Mouse (Mus musculus) neural tube, embryonic 15.5 days (tissue): Measurements from ENCODE around the gene Fus. TPM values are rescaled to one million over a fixed set of nuclear protein-coding genes. Genes with fewer than 3 reads are reported as not detected.
"Not testable (repeated sequence)": the region's sequence is repeated elsewhere in the genome, so short reads cannot be mapped to it uniquely, and the experiment has no call there.

Source experiments
- ATAC-seq: fragments of 200-750 bp; cut with Nextera tagmentation; 2 replicates; pipeline ENCODE4 v1.8.0; 2017; ENCODE audit warnings: mild to moderate bottlenecking, moderate TSS enrichment, moderate library complexity; ENCODE audit not compliant: low FRiP score
- H3K27ac ChIP-seq: fragments of 300-500 bp; sonication (generic); replicated peaks from 2 replicates; pipeline ENCODE4 v1.5.1; 2015; ENCODE audit warnings: mild to moderate bottlenecking, inconsistent platforms
- H3K27me3 ChIP-seq: fragments of 300-500 bp; sonication (generic); replicated peaks from 2 replicates; pipeline ENCODE4 v1.6.1; 2015; ENCODE audit warnings: inconsistent platforms
- H3K36me3 ChIP-seq: fragments of 300-500 bp; sonication (generic); 2 replicates; pipeline ENCODE4 v1.6.1; 2015; ENCODE audit warnings: inconsistent platforms
- H3K4me1 ChIP-seq: fragments of 300-500 bp; sonication (generic); 2 replicates; pipeline ENCODE4 v1.6.1; 2015; ENCODE audit warnings: inconsistent platforms
- H3K4me2 ChIP-seq: fragments of 300-500 bp; sonication (generic); 2 replicates; pipeline ENCODE4 v1.6.1; 2015; ENCODE audit warnings: inconsistent platforms, mild to moderate bottlenecking, moderate library complexity
- H3K4me3 ChIP-seq: fragments of 300-500 bp; sonication (generic); replicated peaks from 2 replicates; pipeline ENCODE4 v1.5.1; 2015; ENCODE audit warnings: mild to moderate bottlenecking, inconsistent platforms
- H3K9ac ChIP-seq: fragments of 300-500 bp; sonication (generic); replicated peaks from 2 replicates; pipeline ENCODE4 v1.6.1; 2015; ENCODE audit warnings: mild to moderate bottlenecking, inconsistent platforms
- H3K9me3 ChIP-seq: fragments of 300-500 bp; sonication (generic); replicated peaks from 2 replicates; pipeline ENCODE4 v1.6.1; 2016; ENCODE audit warnings: inconsistent platforms
- WGBS: fragments of 180-500 bp; shearing (Covaris S2); methylation state at CpG from one replicate; pipeline ENCODE4 v1.1.7; 2015; ENCODE audit warnings: mixed read lengths; 5-methylcytosine and 5-hydroxymethylcytosine counted together
- polyA plus RNA-seq: library from polyadenylated mRNA; unstranded; fragments of >200 nt; fragmentation: Nextera tagmentation; extraction: Ambion mirVana; gene quantifications from 2 replicates; pipeline ENCODE4 v1.2.1, GENCODE M21; 2015

Fus gene
- polyA plus RNA-seq, 1 experiment from 2014 or later, result 357 TPM

DNA sequence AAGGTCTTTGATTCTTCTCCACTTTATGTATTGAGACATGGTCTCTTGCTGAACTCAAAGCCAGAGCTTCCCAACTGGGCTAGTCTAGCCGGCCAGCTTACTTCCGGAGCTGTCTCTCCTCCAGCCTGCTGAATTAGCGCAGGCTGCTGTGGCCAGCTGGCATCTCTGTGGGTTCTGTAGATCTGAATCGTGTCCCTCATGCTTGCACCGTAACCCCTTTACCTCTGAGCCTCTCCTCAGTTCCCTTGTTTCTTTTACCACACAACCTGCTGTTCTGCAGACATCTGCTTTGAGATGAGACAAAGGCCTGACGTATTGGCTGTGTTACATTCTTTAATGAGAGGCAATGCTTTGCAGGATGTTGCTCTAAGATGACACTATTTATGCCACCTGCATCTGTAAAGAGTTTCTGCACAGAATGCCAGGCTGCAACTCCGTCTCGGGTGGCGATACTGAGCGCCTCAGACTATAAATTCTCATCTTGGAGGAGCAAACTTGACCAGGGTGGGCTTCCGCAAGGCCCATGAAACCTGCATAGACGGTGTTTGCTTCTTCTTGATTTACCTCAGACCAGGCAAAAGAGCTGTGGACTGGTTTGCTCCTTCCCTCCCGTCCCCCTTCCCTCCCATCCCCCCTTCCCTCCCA, 45.0 kb downstream of the Fus start:
- no peaks in the 10 kb centered on the region for H3K9me3 ChIP-seq
- no peak overlapping the region for H3K4me2 ChIP-seq
- no peak overlapping the region for H3K4me3 ChIP-seq
- H3K27ac ChIP-seq, result no peak overlapping the region
- H3K36me3 ChIP-seq, result no peaks in the 10 kb centered on the region
- no peak overlapping the region for H3K9ac ChIP-seq
- ATAC-seq, result no peak
- no peaks in the 10 kb centered on the region; the same call in 1 of the 2 replicates for H3K27me3 ChIP-seq
- 63% methylated on average over 13 of the region's 13 CpGs for WGBS
- H3K4me1 ChIP-seq, result no peaks in the 10 kb centered on the region

DNA sequence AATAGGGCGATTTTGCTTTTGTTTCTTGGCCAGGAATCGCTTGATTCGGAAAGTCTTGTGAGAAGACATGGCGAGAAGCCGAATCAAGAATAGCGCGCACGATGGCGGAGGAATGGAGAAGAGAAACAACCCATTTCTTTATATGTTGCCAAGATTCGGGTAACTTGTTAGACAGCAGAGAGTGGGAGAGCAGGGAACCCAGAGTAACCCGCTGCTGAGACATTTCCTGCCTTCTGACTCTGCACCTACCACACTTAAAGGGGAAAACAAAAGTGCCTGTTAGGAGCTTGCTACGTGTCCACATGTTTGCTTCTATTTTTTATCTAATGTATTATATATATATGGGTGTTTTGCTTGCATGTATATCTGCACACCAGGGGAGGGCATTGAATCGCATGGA, 45.9 kb downstream of the Fus start:
- Histone ChIP-seq H3K4me1 (no peaks in the 10 kb centered on the region), H3K27ac (no peak overlapping the region), H3K9me3 (no peaks in the 10 kb centered on the region), H3K4me2 (no peak overlapping the region), H3K27me3 (no peaks in the 10 kb centered on the region; the same call in 1 of the 2 replicates), H3K4me3 (no peak overlapping the region), H3K9ac (no peak overlapping the region), H3K36me3 (no peaks in the 10 kb centered on the region)
- 92% methylated on average over 13 of the region's 13 CpGs for WGBS
- no peak for ATAC-seq

DNA sequence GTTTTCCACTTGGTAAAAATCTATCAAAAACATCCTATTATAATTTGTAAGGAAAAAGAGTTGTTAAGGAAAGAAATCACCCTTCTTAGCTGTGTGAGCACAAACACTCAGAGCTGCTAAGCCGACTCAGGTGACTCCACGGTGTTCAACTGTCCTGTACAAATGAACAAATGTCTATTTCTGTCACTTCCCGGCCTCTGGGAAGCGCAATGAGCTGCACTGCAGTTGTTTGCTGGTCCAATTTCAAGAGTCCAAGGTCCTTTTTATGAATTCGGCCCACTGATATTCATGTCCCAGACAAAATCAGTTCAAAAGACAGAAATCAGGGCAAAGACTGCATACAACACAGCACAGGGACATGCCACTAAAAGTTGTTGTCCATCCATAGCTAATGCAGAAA, 48.9 kb downstream of the Fus start:
- not testable (repeated sequence) for H3K4me3 ChIP-seq, H3K4me2 ChIP-seq, H3K27ac ChIP-seq, H3K9ac ChIP-seq, ATAC-seq, H3K27me3 ChIP-seq, H3K36me3 ChIP-seq, H3K9me3 ChIP-seq, H3K4me1 ChIP-seq
- 87% methylated on average over 5 of the region's 5 CpGs for WGBS

DNA sequence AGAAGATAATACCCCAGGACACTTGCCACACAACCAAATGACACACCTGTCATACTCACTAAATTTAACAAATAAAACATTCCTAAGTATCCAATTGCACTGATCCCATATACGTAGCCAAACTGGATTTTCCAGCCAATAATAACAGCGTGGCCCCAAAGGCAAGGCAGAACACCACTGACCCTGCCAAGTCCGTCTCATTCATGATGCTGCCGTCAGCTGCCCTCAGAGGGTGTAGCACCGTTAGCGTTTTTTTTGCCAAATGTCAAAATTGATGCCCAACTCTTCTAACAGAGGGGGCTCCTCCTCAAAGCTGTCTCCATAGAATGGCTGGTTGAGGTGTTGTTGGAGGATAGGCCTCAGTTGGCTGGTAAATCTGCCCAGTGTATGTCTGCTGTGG, 49.4 kb downstream of the Fus start:
- Histone ChIP-seq H3K27ac (no peak overlapping the region), H3K9me3 (no peaks in the 10 kb centered on the region), H3K27me3 (no peaks in the 10 kb centered on the region), H3K4me2 (no peak overlapping the region), H3K4me3 (no peak overlapping the region), H3K4me1 (no peaks in the 10 kb centered on the region), H3K9ac (no peak overlapping the region), H3K36me3 (no peaks in the 10 kb centered on the region)
- 90% methylated on average over 6 of the region's 6 CpGs for WGBS
- ATAC-seq, result no peak

DNA sequence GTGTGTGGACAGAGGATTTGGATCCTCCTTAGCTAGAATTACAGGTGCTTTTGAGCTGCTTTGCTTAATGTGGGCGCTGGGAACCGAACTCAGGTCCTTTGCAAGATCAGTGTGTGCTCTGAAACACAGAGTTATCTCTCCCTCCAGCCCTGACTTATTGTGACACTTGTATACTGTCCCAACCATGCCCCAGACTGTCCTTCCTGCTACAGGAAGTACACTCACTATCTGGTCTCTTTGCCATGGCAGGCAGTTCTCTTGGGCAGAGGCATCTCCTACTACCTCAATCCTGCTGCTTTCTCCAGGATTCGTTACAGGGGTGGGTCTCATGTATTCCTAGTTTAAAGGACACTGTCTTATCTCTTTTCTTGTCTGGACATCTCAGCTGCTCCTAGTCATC, 51.0 kb downstream of the Fus start:
- no peaks in the 10 kb centered on the region for H3K36me3 ChIP-seq
- no peak overlapping the region for H3K4me3 ChIP-seq
- H3K27ac ChIP-seq, result no peak overlapping the region
- H3K27me3 ChIP-seq, result no peaks in the 10 kb centered on the region
- no peak overlapping the region for H3K4me2 ChIP-seq
- ATAC-seq, result no peak
- no peaks in the 10 kb centered on the region for H3K4me1 ChIP-seq
- no peak overlapping the region for H3K9ac ChIP-seq
- H3K9me3 ChIP-seq, result no peaks in the 10 kb centered on the region
- WGBS, result 97% methylated on average over 3 of the region's 3 CpGs

DNA sequence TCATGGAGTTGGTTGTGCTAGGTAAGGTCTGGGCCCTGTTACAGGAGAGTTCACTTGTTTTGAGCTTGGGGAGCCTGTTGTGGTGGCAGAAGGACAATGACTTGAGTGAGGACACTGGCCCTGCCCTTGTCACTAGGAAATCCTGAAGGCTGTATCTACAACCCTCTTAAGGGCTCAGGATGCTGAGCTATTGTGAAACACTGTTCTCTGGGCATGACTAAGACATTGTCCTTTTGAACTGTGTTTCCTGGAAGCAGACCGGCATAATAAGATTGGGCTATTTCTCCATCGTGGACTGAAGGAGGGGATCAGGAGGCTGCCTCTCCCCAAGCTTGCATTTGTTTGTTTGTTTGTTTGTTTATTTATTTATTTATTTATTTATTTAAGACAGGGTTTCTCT, 51.9 kb downstream of the Fus start:
- H3K4me3 ChIP-seq, result no peak overlapping the region
- no peaks in the 10 kb centered on the region for H3K27me3 ChIP-seq
- H3K36me3 ChIP-seq, result no peaks in the 10 kb centered on the region
- H3K9me3 ChIP-seq, result no peaks in the 10 kb centered on the region
- no peak overlapping the region for H3K27ac ChIP-seq
- 87% methylated on average over 2 of the region's 2 CpGs for WGBS
- no peak overlapping the region for H3K4me2 ChIP-seq
- H3K4me1 ChIP-seq, result no peaks in the 10 kb centered on the region
- no peak overlapping the region for H3K9ac ChIP-seq
- no peak for ATAC-seq

DNA sequence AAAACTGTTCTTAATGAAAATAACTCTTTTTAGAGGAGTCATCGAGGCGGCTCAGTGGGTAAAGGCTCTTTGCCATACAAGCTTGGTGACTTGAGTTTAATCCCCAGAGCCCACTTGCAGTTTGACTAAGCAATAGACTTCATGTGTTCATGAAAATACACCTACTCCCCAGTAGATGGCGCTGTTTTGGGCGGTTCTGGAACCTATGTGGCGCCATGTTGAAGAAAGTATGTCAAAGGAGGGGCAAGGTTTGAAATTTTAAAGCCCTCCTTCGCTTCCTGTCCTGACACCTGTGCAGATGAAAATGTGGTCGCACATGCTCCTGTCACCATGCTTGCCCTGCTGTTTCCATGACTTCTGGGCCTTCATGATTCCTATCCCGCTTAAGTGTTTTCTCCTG, 55.7 kb downstream of the Fus start:
- H3K36me3 ChIP-seq, result no peaks in the 10 kb centered on the region
- H3K4me1 ChIP-seq, result no peaks in the 10 kb centered on the region
- H3K9ac ChIP-seq, result no peak overlapping the region
- H3K27me3 ChIP-seq, result no peaks in the 10 kb centered on the region
- no peak overlapping the region for H3K4me3 ChIP-seq
- ATAC-seq, result no peak
- no peak overlapping the region for H3K27ac ChIP-seq
- WGBS, result 63% methylated on average over 8 of the region's 8 CpGs
- no peak overlapping the region for H3K4me2 ChIP-seq
- no peaks in the 10 kb centered on the region for H3K9me3 ChIP-seq

DNA sequence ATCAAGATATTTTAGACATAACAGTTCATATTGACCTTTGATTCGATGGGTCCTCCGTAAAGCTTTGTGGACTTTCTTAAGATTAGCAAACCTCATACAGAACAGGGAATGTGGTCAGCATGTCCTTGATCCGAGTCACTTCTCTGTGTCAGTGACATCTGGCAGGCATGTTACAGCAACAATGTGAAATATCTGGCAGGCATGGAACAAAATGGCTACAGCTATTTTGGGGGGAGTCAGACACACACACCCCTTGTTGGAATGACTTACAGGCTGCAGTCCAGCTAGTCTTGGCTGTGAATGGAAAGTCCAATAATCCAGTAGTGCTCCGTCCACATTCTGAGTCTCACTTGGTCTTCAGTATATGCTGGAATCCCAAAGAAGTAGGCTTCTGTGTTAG, 56.3 kb downstream of the Fus start:
- Histone ChIP-seq H3K27ac (no peak overlapping the region), H3K4me3 (no peak overlapping the region), H3K4me2 (no peak overlapping the region), H3K27me3 (no peaks in the 10 kb centered on the region), H3K9ac (no peak overlapping the region), H3K9me3 (no peaks in the 10 kb centered on the region), H3K36me3 (no peaks in the 10 kb centered on the region), H3K4me1 (no peaks in the 10 kb centered on the region)
- WGBS, result 95% methylated on average over 4 of the region's 4 CpGs
- no peak for ATAC-seq

DNA sequence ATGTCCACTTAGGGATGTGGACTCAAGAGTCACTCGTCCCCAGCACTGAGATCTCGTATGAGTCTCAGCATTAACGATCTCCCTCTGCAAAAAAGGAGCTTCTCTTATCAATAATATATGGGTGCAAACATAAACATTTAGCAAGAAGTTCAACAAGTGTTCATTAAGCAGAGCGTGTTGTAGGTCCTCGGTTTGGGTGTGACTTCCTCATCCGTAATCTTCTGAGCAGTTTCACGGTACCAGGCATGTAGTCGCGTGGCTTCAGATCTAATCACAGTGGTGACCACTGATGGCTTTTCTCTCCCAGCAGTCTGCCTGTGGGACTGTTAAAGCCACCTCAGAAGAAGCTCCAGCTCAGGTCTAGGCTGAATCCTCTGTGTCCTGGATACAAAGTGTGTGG, 57.1 kb downstream of the Fus start:
- H3K4me2 ChIP-seq, result no peak overlapping the region
- no peak overlapping the region for H3K4me3 ChIP-seq
- H3K27ac ChIP-seq, result no peak overlapping the region
- no peaks in the 10 kb centered on the region for H3K36me3 ChIP-seq
- H3K27me3 ChIP-seq, result no peaks in the 10 kb centered on the region
- no peaks in the 10 kb centered on the region for H3K9me3 ChIP-seq
- no peaks in the 10 kb centered on the region for H3K4me1 ChIP-seq
- WGBS, result 94% methylated on average over 9 of the region's 9 CpGs
- H3K9ac ChIP-seq, result no peak overlapping the region
- ATAC-seq, result no peak

DNA sequence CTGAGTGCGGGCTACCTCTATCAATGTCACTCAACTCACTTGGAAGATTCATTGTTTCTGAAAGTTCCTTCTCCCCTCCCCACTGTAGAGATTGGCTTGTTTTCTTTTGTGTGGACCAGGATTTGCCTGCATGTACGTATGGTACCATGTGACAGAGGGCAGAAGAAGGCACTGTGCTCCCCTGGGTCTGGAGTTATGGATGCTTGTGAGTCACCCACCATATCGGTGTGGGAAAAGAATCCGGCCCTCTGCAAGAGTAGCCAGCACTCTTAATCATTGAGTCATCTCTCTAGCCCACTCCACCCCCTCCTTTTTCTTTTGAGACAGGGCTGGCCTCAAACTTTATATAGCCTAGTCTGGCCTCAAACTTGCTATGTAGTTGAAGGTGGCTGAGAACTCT, 57.7 kb downstream of the Fus start:
- H3K9me3 ChIP-seq, result no peaks in the 10 kb centered on the region

DNA sequence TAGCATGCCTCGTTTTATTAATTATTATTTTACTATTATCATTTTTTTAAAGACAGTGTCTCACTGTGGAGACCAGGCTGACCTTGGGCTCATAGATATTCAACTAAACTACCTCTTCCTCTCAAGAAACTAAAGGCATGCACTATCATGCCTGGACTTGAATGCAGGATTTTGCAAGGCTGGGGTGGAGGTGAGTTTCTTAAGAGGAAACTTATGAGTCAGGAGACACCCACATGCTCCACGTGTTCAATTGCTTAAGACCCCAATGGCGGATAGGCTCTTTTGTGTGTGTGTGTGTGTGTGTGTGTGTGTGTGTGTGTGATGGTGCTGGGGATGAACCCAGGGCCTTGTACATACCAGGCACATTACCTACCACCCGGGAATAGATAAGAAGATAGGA, 58.1 kb downstream of the Fus start:
- Histone ChIP-seq H3K27me3 (no peaks in the 10 kb centered on the region), H3K27ac (no peak overlapping the region), H3K4me1 (no peaks in the 10 kb centered on the region), H3K4me3 (no peak overlapping the region), H3K36me3 (no peaks in the 10 kb centered on the region), H3K9me3 (no peaks in the 10 kb centered on the region), H3K4me2 (no peak overlapping the region), H3K9ac (no peak overlapping the region)
- no peak for ATAC-seq
- 89% methylated on average over 4 of the region's 4 CpGs for WGBS

More for the DNA sequence above, 57.7 kb downstream of the Fus start:
- Histone ChIP-seq H3K4me2 (no peak overlapping the region), H3K27ac (no peak overlapping the region), H3K9ac (no peak overlapping the region), H3K4me3 (no peak overlapping the region), H3K36me3 (no peaks in the 10 kb centered on the region), H3K27me3 (no peaks in the 10 kb centered on the region), H3K4me1 (no peaks in the 10 kb centered on the region)
- ATAC-seq, result no peak
- 86% methylated on average over 4 of the region's 4 CpGs for WGBS

DNA sequence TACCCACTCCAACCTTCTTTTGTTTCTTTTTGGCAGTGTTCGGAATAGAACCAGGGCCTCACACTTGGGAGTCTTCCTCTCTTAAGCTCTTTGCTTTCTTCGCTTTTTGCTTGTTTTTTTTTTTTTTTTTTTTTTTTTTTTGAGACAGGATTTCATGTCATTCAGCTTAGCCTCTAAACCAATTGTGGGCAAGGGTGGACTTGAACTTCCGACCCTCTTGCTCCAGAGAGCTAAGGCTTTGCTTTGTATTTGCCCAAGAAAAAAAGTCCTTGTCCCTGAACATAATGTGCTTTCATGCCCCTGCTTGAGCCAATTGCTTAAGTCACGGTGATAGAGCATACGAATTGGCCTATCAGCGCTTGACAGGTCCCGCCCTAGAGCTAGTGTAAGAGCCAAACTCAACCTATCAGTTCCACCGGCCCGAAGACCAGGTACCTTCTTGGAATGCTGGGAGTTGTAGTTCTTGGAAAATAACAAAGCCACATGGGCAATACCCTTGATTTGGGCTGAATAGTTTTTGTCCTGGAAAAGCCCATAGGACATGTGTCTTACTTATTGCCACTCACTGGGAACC, 64.2 kb downstream of the Fus start:
- WGBS, result 43% methylated on average over 9 of the region's 9 CpGs
- Histone ChIP-seq H3K9ac (no peak overlapping the region), H3K27me3 (no peaks in the 10 kb centered on the region), H3K4me3 (no peak overlapping the region), H3K36me3 (no peaks in the 10 kb centered on the region), H3K27ac (no peak overlapping the region), H3K4me2 (no peak overlapping the region), H3K9me3 (no peaks in the 10 kb centered on the region), H3K4me1 (no peaks in the 10 kb centered on the region)
- no peak for ATAC-seq
